ENCODE assay signal across 28 mouse cellular contexts in genomic region chr4:106924175-106924574, GRCm38 (mm10). TPM values are rescaled to one million over a fixed set of nuclear protein-coding genes. Genes with fewer than 3 reads are reported as not detected.
DNase-seq lines count a peak whose midpoint lies in the region; ATAC-seq lines count a peak whose summit lies in the region.
"Had no signal": no experiment of that assay in that cellular context is flagged by ENCODE, and none has a peak within 500 bp of the region (broad histone marks: within the 10 kb centered on the region; RNA-seq: fewer than 3 reads in every experiment).

No protein-coding gene starts in this region.

- ATAC-seq in heart, embryonic 11.5 days (replicated peaks; ENCODE audit: insufficient number of reproducible peaks, low FRiP score, low TSS enrichment): no peak
- ATAC-seq in megakaryocyte, adult 5-6 weeks (ENCODE audit: poor library complexity, severe bottlenecking): no peak
- ATAC-seq in liver, embryonic 16.5 days (ENCODE audit: low read depth): no peak
- ATAC-seq in intestine, embryonic 16.5 days: no peak
- ATAC-seq: forebrain, postnatal 0 days; hindbrain, postnatal 0 days; intestine, embryonic 15.5 days; lung, postnatal 0 days had no signal

- no peak for DNase-seq in heart, embryonic 10.5 days (ENCODE audit: low spot score)
- DNase-seq in hindbrain, embryonic 10.5 days (ENCODE audit: low spot score): no peak
- DNase-seq: adrenal gland, postnatal 14 days; cerebellum, adult 11 months; cerebellum, adult 9-10 months; forebrain, postnatal 0 days; heart, postnatal 10 days; kidney, adult 8-10 months; kidney, postnatal 4 days; layer of hippocampus, postnatal 36 days; left cerebral cortex, postnatal 4 days; lung, postnatal 4 days; midbrain, embryonic 14.5 days; right cerebral cortex, postnatal 25 days; thymus, postnatal 14 days had no signal

- H3K9ac ChIP-seq in heart, embryonic 11.5 days (ENCODE audit: low read depth, low read length): no peak overlapping the region
- no peak overlapping the region for H3K9ac ChIP-seq in liver, embryonic 16.5 days (ENCODE audit: low read depth, low read length)
- no peak overlapping the region for H3K9ac ChIP-seq in intestine, embryonic 16.5 days (ENCODE audit: low read depth, low read length)
- H3K9ac ChIP-seq: embryonic facial prominence, embryonic 13.5 days; forebrain, embryonic 12.5 days; forebrain, postnatal 0 days; intestine, embryonic 15.5 days; neural tube, embryonic 15.5 days; stomach, embryonic 15.5 days had no signal

- no peak overlapping the region for H3K4me3 ChIP-seq in heart, embryonic 11.5 days (ENCODE audit: low read depth, low read length)
- H3K4me3 ChIP-seq in heart, embryonic 10.5 days: no peak overlapping the region
- H3K4me3 ChIP-seq in megakaryocyte, embryonic 14.5 days (replicated peaks): peak overlapping the region; percentile 33
- 0 out of 2 replicates have a peak overlapping the region, but pooled peaks have one; percentile 15 for H3K4me3 ChIP-seq in liver, embryonic 16.5 days (ENCODE audit: low read depth, low read length)
- no peak overlapping the region for H3K4me3 ChIP-seq in intestine, embryonic 16.5 days (ENCODE audit: low read length)
- H3K4me3 ChIP-seq in hindbrain, embryonic 10.5 days: no peak overlapping the region
- H3K4me3 ChIP-seq: embryonic facial prominence, embryonic 13.5 days; forebrain, embryonic 12.5 days; intestine, embryonic 15.5 days; neural tube, embryonic 15.5 days; stomach, embryonic 15.5 days had no signal

- H3K4me2 ChIP-seq in heart, embryonic 11.5 days: peak overlapping the region; percentile 27
- H3K4me2 ChIP-seq in liver, embryonic 16.5 days (ENCODE audit: low read depth, low read length): peak overlapping the region; percentile 58
- no peak overlapping the region for H3K4me2 ChIP-seq in intestine, embryonic 16.5 days (ENCODE audit: low read depth, low read length)
- H3K4me2 ChIP-seq: embryonic facial prominence, embryonic 13.5 days; forebrain, embryonic 12.5 days; intestine, embryonic 15.5 days; neural tube, embryonic 15.5 days; stomach, embryonic 15.5 days had no signal

- H3K27ac ChIP-seq in heart, embryonic 11.5 days (ENCODE audit: low read depth, low read length): no peak overlapping the region
- no peak overlapping the region for H3K27ac ChIP-seq in heart, embryonic 10.5 days
- peak overlapping the region; percentile 75 for H3K27ac ChIP-seq in liver, embryonic 16.5 days (ENCODE audit: low read length)
- H3K27ac ChIP-seq in intestine, embryonic 16.5 days (ENCODE audit: low read length): no peak overlapping the region
- H3K27ac ChIP-seq in hindbrain, embryonic 10.5 days: no peak overlapping the region; the same call in 1 of the 2 replicates
- H3K27ac ChIP-seq: embryonic facial prominence, embryonic 13.5 days; forebrain, embryonic 12.5 days; hindbrain, postnatal 0 days; intestine, embryonic 15.5 days; kidney, postnatal 0 days; neural tube, embryonic 15.5 days; stomach, embryonic 15.5 days had no signal

- H3K36me3 ChIP-seq in heart, embryonic 11.5 days (ENCODE audit: control insufficient read depth, insufficient read depth, low read length): peaks cover 14% of the 10 kb centered on the region
- peaks cover 88% of the 10 kb centered on the region for H3K36me3 ChIP-seq in heart, embryonic 10.5 days
- peaks cover 91% of the 10 kb centered on the region for H3K36me3 ChIP-seq in megakaryocyte, embryonic 14.5 days (replicated peaks; ENCODE audit: low read length)
- peaks cover 33% of the 10 kb centered on the region for H3K36me3 ChIP-seq in liver, embryonic 16.5 days (ENCODE audit: control insufficient read depth, insufficient read depth)
- H3K36me3 ChIP-seq in intestine, embryonic 16.5 days (ENCODE audit: control insufficient read depth, insufficient read depth, low read length): 0 out of 2 replicates have a peak, but pooled peaks cover 4% of the 10 kb centered on the region
- peaks cover 100% of the 10 kb centered on the region for H3K36me3 ChIP-seq in hindbrain, embryonic 10.5 days

- no peaks in the 10 kb centered on the region for H3K9me3 ChIP-seq in heart, embryonic 11.5 days (replicated peaks; ENCODE audit: control insufficient read depth, low read length)
- no peaks in the 10 kb centered on the region for H3K9me3 ChIP-seq in heart, embryonic 10.5 days
- H3K9me3 ChIP-seq in megakaryocyte, embryonic 14.5 days: no peaks in the 10 kb centered on the region
- H3K9me3 ChIP-seq in liver, embryonic 16.5 days (replicated peaks; ENCODE audit: control insufficient read depth, low read length): no peaks in the 10 kb centered on the region
- H3K9me3 ChIP-seq in intestine, embryonic 16.5 days (ENCODE audit: control insufficient read depth, low read length): no peaks in the 10 kb centered on the region
- H3K9me3 ChIP-seq in hindbrain, embryonic 10.5 days: no peaks in the 10 kb centered on the region
- H3K9me3 ChIP-seq: embryonic facial prominence, embryonic 13.5 days; forebrain, embryonic 12.5 days; intestine, embryonic 15.5 days; neural tube, embryonic 15.5 days; stomach, embryonic 15.5 days had no signal

- no peaks in the 10 kb centered on the region for H3K27me3 ChIP-seq in heart, embryonic 11.5 days (ENCODE audit: control insufficient read depth, insufficient read depth, low read length)
- H3K27me3 ChIP-seq in heart, embryonic 10.5 days (ENCODE audit: insufficient read depth, poor library complexity, severe bottlenecking): no peaks in the 10 kb centered on the region
- no peaks in the 10 kb centered on the region for H3K27me3 ChIP-seq in megakaryocyte, embryonic 14.5 days (replicated peaks)
- H3K27me3 ChIP-seq in liver, embryonic 16.5 days (ENCODE audit: control insufficient read depth, insufficient read depth, low read depth, low read length): no peaks in the 10 kb centered on the region
- no peaks in the 10 kb centered on the region for H3K27me3 ChIP-seq in intestine, embryonic 16.5 days (replicated peaks; ENCODE audit: control insufficient read depth, insufficient read depth, low read length)
- no peaks in the 10 kb centered on the region for H3K27me3 ChIP-seq in hindbrain, embryonic 10.5 days (ENCODE audit: insufficient read depth, poor library complexity, severe bottlenecking)
- H3K27me3 ChIP-seq: embryonic facial prominence, embryonic 13.5 days; forebrain, embryonic 12.5 days; intestine, embryonic 15.5 days; neural tube, embryonic 15.5 days; stomach, embryonic 15.5 days had no signal

- peaks cover 35% of the 10 kb centered on the region for H3K4me1 ChIP-seq in heart, embryonic 11.5 days (ENCODE audit: control insufficient read depth, insufficient read depth, low read length)
- H3K4me1 ChIP-seq in heart, embryonic 10.5 days: peaks cover 57% of the 10 kb centered on the region
- H3K4me1 ChIP-seq in megakaryocyte, embryonic 14.5 days: peaks cover 88% of the 10 kb centered on the region
- peaks cover 62% of the 10 kb centered on the region for H3K4me1 ChIP-seq in liver, embryonic 16.5 days (ENCODE audit: control insufficient read depth, low read depth, low read length)
- H3K4me1 ChIP-seq in intestine, embryonic 16.5 days (ENCODE audit: control insufficient read depth, insufficient read depth, low read length): peaks cover 12% of the 10 kb centered on the region
- peaks cover 78% of the 10 kb centered on the region for H3K4me1 ChIP-seq in hindbrain, embryonic 10.5 days (replicated peaks)

- WGBS in heart, embryonic 11.5 days (ENCODE audit: insufficient replicate concordance): 68% methylated on average over 4 of the region's 4 CpGs
- 73% methylated on average over 4 of the region's 4 CpGs for WGBS in heart, embryonic 10.5 days
- WGBS in liver, embryonic 16.5 days (ENCODE audit: insufficient replicate concordance): 82% methylated on average over 4 of the region's 4 CpGs
- 81% methylated on average over 4 of the region's 4 CpGs for whole genome bisulfite sequencing in intestine, embryonic 16.5 days
- 92% methylated on average over 4 of the region's 4 CpGs for WGBS in hindbrain, embryonic 10.5 days

RNA-seq across cellular contexts. Expression of gene Ssbp3, which starts 13.7 kb away (rescaled TPM):
- 54.2 and 63.4 TPM in 2 replicates for polyA plus RNA-seq in heart, embryonic 11.5 days (2014; fragmentation: Nextera tagmentation; extraction: Ambion mirVana)
- polyA plus RNA-seq in heart, embryonic 10.5 days (2016; fragmentation: Nextera tagmentation; extraction: Ambion mirVana): 69.6 and 139 TPM in 2 replicates
- polyA plus RNA-seq in megakaryocyte, embryonic 14.5 days (2012; ENCODE audit: insufficient read depth, low replicate concordance): 179 and 200 TPM in 2 replicates
- 26.2 and 27.6 TPM in 2 replicates for total RNA-seq in megakaryocyte, adult 5-6 weeks (2015)
- 21.6 and 23.9 TPM in 2 replicates for total RNA-seq in megakaryocyte, adult 5-6 weeks (2017)
- 27.4 and 31.5 TPM in 2 replicates for polyA plus RNA-seq in liver, embryonic 16.5 days (2015; fragmentation: Nextera tagmentation; extraction: Ambion mirVana)
- 38.0 and 53.4 TPM in 2 replicates for polyA plus RNA-seq in intestine, embryonic 16.5 days (2015; fragmentation: Nextera tagmentation; extraction: Ambion mirVana)
- 140 and 180 TPM in 2 replicates for polyA plus RNA-seq in hindbrain, embryonic 10.5 days (2016; fragmentation: Nextera tagmentation; extraction: Ambion mirVana)

Comparison
In these comparisons a context has a peak if more than half of its experiments do, and no peak if none do; other contexts are left out.
1. H3K4me3 ChIP-seq: peak in megakaryocyte, embryonic 14.5 days (single experiment) and liver, embryonic 16.5 days (single experiment); none in heart, embryonic 11.5 days (single experiment), heart, embryonic 10.5 days (single experiment), intestine, embryonic 16.5 days (single experiment) and hindbrain, embryonic 10.5 days (single experiment).